Mouse (Mus musculus): Measurements from ENCODE around the gene Cadm4. TPM values are rescaled to one million over a fixed set of nuclear protein-coding genes. Genes with fewer than 3 reads are reported as not detected.

Cadm4 gene
- polyA plus RNA-seq, 1 experiment from 2014 or later = 2.8 TPM

DNA sequence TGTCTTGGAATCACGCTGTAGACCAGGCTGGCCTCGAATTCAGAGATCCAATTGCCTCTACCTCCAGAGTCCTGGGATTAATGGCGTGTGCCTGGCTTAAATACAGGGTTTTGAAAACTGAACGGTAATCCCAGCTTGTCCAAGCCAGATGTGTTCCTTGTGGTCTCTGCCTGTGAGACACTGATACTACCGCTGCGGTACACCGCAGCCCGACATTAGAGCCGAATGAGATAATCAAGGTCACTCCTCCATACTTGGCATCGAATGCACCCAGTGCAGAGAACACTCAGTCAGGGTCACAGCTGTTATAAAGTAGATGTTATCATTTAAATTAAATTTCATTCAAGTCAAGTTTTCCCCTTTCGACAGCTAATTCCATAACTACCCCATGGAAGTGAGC lies 47.0 kb downstream of the Cadm4 start:
- Histone ChIP-seq H3K27me3 (replicated peaks) (no peaks in the 10 kb centered on the region), H3K9me3 (no peaks in the 10 kb centered on the region), H3K9ac (no peak overlapping the region), H3K4me2 (replicated peaks) (no peak overlapping the region), H3K4me3 (replicated peaks) (no peak overlapping the region), H3K27ac (no peak overlapping the region), H3K4me1 (replicated peaks) (peaks cover 11% of the 10 kb centered on the region; the same call in 1 of the 2 replicates), H3K36me3 (peaks cover 8% of the 10 kb centered on the region)
- ATAC-seq = no peak
- 92% methylated on average over 11 of the region's 11 CpGs for WGBS

DNA sequence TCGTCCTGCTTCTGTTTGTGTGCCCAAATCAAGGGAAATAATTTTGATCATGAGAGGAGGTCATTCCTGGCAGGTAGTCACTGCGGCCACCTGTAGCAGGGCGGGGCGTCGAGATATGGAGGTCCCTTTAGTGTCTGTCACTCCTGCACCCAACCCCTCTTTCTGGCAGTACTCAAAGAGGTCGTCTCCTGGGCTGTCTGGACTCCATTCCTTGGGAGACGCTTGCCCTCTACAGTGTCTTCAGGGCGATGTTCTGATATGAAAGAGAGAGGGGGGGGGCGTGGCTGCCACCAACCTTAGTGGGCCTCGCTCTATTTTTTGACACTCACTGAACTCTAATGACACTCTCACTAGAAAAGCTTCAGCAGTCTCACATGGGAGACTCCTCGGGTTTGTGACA lies 47.8 kb downstream of the Cadm4 start:
- Histone ChIP-seq H3K4me3 (replicated peaks) (peak overlapping the region; percentile 63), H3K9me3 (no peaks in the 10 kb centered on the region), H3K36me3 (peaks cover 13% of the 10 kb centered on the region), H3K9ac (peak overlapping the region; percentile 68), H3K4me1 (replicated peaks) (peaks cover 11% of the 10 kb centered on the region; the same call in 1 of the 2 replicates), H3K27me3 (replicated peaks) (no peaks in the 10 kb centered on the region), H3K27ac (peak overlapping the region; percentile 86), H3K4me2 (replicated peaks) (peak overlapping the region; percentile 80)
- WGBS = 48% methylated on average over 11 of the region's 11 CpGs
- ATAC-seq = 0 out of 2 replicates have a peak, but pooled peaks have one; percentile 0

DNA sequence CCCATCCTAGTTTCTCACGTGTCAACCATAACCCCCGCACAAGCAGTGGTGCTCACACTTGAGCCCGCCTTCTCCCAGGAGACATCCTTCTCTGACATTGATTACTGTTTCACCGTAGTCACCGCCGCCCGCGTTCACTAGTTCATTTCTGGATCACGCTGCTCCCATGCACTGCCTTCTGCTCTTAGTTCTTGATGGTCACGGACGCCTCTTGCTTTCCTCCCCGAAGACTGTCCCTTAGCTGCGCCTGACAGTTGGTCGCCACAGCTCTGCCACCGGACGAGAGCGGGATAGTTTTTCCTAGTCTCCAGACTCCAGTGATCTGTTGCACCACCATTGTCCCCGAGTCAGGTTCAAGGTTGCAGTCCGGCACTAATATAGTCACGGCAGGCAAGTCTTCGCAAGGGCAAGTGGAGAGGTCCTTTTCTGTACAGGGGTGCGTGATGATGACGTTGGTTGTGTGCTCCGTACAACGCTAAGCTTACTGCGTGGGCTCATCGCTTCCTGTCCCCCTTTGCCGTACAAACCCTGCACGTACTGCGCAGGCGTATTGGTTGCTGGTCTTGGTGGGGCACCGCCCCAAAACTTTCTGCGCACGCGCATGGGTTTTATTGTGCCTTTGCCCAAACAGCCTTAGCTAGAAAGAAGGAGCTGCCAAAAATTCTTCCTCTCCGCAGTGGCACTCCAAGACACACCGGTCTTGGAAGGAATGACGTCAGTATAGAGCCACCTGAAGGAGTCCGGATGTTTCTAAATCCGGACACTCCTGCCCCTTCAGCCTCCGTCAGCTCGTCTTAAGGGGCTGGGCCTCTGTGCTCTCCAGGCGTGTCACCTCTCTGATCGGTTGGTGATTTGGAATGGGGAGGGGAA lies 48.5 kb downstream of the Cadm4 start, which contains the start of gene Irgq:
Gene Irgq (plus strand): TSS at position 628 of the 870 bp plus-strand sequence.
- Histone ChIP-seq H3K4me1 (replicated peaks) (peaks cover 11% of the 10 kb centered on the region; the same call in 1 of the 2 replicates), H3K4me2 (replicated peaks) (peak within 1 kb of the TSS; percentile 96), H3K9me3 (no peaks in the 10 kb centered on the region), H3K36me3 (peaks cover 13% of the 10 kb centered on the region), H3K9ac (peak within 1 kb of the TSS; percentile 85), H3K27ac (peak within 1 kb of the TSS; percentile 86), H3K27me3 (replicated peaks) (no peaks in the 10 kb centered on the region), H3K4me3 (replicated peaks) (peak within 1 kb of the TSS; percentile 63)
- WGBS = under 1% methylated on average over 44 of the region's 44 CpGs
- peak; percentile 95 for ATAC-seq

DNA sequence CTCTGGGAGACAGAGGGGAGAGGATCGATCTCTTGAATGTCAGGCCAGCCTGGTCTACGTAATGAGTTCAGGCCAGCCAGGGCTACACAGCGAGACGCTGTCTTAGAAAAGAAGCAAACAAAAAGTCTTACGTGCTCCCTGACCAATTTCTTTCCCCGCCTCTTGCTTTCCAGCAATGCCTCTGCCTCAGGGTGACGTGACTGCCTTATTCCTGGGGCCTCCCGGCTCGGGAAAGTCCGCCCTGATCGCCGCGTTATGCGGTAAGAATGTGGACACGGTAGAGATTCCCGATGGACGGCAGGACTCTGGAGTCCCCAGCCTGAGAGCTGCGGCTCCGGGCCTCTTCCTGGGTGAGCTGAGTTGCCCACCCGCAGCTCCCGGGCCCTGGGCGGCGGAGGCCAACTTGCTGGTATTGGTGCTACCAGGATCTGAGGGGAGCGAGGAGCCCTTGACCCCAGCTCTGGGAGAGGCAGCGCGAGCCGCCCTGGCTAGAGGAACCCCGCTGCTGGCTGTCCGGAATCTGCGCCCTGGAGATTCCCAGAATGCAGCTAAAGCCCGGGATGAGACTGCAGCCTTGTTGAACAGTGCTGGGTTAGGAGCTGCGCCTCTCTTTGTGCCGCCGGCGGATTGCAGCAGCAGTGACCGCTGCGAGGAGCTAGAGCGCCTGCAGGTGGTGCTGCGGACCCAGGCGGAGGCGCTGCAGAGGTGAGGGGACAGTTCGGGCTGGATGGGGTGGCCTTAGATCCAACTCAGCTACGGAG lies 49.6 kb downstream of the Cadm4 start:
- Histone ChIP-seq H3K36me3 (peaks cover 20% of the 10 kb centered on the region), H3K27me3 (replicated peaks) (no peaks in the 10 kb centered on the region), H3K4me3 (replicated peaks) (peak overlapping the region; percentile 63), H3K9ac (peak overlapping the region; percentile 85), H3K27ac (peak overlapping the region; percentile 86), H3K4me1 (replicated peaks) (peaks cover 11% of the 10 kb centered on the region; the same call in 1 of the 2 replicates), H3K9me3 (no peaks in the 10 kb centered on the region), H3K4me2 (replicated peaks) (peak overlapping the region; percentile 96)
- peak; percentile 65 for ATAC-seq
- under 1% methylated on average over 43 of the region's 43 CpGs for WGBS

DNA sequence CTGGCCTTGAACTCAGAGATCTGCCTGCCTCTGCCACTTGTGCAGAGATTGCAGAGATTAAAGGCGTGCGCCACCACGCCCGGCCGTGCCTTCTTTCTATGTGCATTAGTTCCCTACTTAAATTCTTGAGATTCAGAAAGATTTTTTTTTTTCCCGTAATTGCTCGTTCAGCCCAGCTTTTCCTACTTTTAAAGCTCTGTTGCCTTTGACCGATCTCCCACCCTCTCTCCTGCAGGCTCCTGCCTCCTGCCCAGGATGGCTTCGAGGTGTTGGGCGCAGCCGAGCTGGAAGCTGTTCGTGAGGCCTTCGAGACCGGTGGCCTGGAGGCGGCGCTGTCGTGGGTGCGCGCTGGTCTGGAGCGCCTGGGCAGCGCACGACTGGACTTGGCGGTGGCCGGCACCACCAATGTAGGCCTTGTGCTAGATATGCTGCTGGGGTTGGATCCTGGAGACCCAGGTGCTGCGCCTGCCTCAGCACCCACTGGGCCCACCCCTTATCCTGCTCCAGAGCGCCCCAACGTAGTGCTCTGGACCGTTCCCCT lies 51.3 kb downstream of the Cadm4 start:
- no peak overlapping the region for H3K27ac ChIP-seq
- no peak overlapping the region for H3K4me2 ChIP-seq (replicated peaks)
- peaks cover 11% of the 10 kb centered on the region; the same call in 1 of the 2 replicates for H3K4me1 ChIP-seq (replicated peaks)
- H3K4me3 ChIP-seq (replicated peaks) = no peak overlapping the region
- no peak overlapping the region for H3K9ac ChIP-seq
- peaks cover 21% of the 10 kb centered on the region for H3K36me3 ChIP-seq
- WGBS = 83% methylated on average over 28 of the region's 28 CpGs
- H3K27me3 ChIP-seq (replicated peaks) = no peaks in the 10 kb centered on the region
- no peak for ATAC-seq
- H3K9me3 ChIP-seq = no peaks in the 10 kb centered on the region

DNA sequence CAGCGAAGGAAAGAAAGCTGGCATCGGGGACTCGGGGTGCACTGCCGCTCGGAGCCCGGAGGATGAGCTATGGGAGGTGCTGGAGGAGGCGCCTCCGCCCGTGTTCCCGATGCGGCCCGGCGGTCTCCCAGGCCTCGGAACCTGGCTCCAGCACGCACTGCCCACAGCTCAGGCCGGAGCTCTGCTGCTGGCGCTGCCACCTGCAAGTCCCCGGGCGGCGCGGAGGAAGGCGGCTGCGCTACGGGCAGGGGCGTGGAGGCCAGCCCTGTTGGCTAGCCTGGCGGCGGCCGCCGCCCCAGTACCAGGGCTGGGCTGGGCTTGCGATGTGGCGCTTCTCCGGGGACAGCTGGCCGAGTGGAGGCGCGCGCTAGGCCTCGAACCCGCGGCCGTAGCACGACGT lies 52.0 kb downstream of the Cadm4 start:
- Histone ChIP-seq H3K4me3 (replicated peaks) (no peak overlapping the region), H3K4me2 (replicated peaks) (no peak overlapping the region), H3K36me3 (peaks cover 21% of the 10 kb centered on the region), H3K27me3 (replicated peaks) (no peaks in the 10 kb centered on the region), H3K4me1 (replicated peaks) (peaks cover 11% of the 10 kb centered on the region; the same call in 1 of the 2 replicates), H3K9ac (no peak overlapping the region), H3K27ac (no peak overlapping the region), H3K9me3 (no peaks in the 10 kb centered on the region)
- WGBS = 55% methylated on average over 39 of the region's 42 CpGs
- ATAC-seq = no peak

DNA sequence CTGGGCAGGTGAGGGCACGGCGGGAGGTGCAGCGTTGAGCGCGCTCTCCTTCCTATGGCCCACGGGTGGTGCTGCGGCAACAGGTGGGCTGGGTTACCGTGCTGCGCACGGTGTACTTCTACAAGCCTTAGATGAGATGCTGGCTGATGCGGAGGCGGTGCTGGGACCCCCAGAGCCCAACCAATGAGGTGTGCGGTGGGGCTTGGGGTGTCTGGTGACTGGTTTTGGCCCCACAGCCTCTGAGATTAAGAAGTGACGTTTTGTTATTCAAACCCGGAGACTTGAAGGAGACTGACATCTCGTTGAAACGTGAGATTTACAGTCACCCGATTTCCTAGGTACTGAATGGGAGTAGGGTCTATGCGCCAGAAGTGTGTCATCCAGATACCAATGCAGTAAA lies 52.5 kb downstream of the Cadm4 start:
- Histone ChIP-seq H3K9ac (no peak overlapping the region), H3K4me3 (replicated peaks) (no peak overlapping the region), H3K27me3 (replicated peaks) (no peaks in the 10 kb centered on the region), H3K27ac (no peak overlapping the region), H3K4me1 (replicated peaks) (peaks cover 11% of the 10 kb centered on the region; the same call in 1 of the 2 replicates), H3K36me3 (peaks cover 21% of the 10 kb centered on the region), H3K4me2 (replicated peaks) (no peak overlapping the region), H3K9me3 (no peaks in the 10 kb centered on the region)
- ATAC-seq = no peak
- WGBS = 58% methylated on average over 19 of the region's 19 CpGs

DNA sequence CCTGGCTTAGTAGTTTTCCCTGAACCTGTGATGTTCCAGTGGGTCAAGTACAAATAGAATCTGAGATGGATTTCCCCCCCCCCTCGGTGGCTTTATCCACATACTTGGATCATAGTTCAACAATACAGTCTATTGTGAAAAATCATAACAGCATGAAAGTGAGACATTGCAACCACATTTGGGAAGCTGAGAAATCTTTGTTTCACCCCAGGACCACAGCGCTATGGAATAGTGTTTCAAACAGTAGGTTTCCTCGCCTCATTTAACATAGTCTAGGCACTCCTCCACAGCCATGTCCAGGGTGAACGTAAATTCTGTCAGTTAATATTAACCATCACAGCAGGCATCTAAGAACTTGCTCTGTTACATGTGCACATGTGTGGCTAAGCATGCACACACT lies 55.3 kb downstream of the Cadm4 start:
- WGBS = 79% methylated on average over 4 of the region's 4 CpGs
- Histone ChIP-seq H3K36me3 (peaks cover 21% of the 10 kb centered on the region), H3K9ac (no peak overlapping the region), H3K4me3 (replicated peaks) (no peak overlapping the region), H3K27ac (no peak overlapping the region), H3K27me3 (replicated peaks) (no peaks in the 10 kb centered on the region), H3K9me3 (no peaks in the 10 kb centered on the region), H3K4me1 (replicated peaks) (0 out of 2 replicates have a peak, but pooled peaks cover 4% of the 10 kb centered on the region), H3K4me2 (replicated peaks) (no peak overlapping the region)
- no peak for ATAC-seq

DNA sequence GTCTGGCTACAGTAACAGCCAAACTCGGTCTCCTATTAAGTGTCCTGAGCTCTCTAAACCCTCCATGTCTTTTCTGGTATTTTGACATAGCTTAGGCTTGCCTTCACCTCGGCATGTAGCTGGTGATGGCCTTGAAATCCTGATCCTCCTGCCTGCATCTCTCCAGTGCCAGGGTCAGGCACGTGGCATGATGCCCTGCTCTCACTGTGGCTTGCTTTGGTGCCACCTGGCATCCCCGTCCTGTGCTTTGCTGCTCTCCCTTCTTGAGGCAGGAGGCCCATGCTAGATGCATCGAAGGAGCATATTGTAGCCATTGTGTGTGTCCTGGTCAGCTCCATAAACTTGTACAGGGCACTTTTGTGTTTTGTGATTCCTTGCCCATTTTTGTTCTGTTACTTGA lies 55.8 kb downstream of the Cadm4 start:
- Histone ChIP-seq H3K27ac (no peak overlapping the region), H3K4me3 (replicated peaks) (no peak overlapping the region), H3K36me3 (peaks cover 21% of the 10 kb centered on the region), H3K4me2 (replicated peaks) (no peak overlapping the region), H3K27me3 (replicated peaks) (no peaks in the 10 kb centered on the region), H3K4me1 (replicated peaks) (0 out of 2 replicates have a peak, but pooled peaks cover under 1% of the 10 kb centered on the region), H3K9ac (no peak overlapping the region), H3K9me3 (no peaks in the 10 kb centered on the region)
- ATAC-seq = no peak
- 79% methylated on average over 5 of the region's 5 CpGs for WGBS

DNA sequence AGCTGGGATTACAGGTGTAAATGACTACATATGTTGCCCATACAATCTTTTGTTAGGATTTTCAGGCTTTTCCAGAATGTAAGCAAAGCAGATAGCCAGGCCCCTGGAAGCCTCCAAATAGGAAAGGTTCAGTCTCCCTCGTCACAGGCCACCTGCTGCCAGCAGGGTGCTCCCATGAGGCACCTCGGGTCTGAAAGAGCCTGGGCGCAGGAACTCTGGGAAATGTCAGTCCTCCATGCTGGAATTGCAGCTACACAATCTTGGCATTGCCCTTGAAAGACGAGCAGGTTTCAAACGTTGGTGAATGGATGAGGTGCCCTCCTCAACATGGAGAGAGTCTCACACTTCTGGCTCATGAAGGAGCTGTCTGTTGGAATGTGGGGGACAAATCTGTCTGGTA lies 56.3 kb downstream of the Cadm4 start:
- Histone ChIP-seq H3K36me3 (peaks cover 20% of the 10 kb centered on the region), H3K4me1 (replicated peaks) (no peaks in the 10 kb centered on the region), H3K27ac (no peak overlapping the region), H3K27me3 (replicated peaks) (no peaks in the 10 kb centered on the region), H3K4me2 (replicated peaks) (no peak overlapping the region), H3K4me3 (replicated peaks) (no peak overlapping the region), H3K9me3 (no peaks in the 10 kb centered on the region), H3K9ac (no peak overlapping the region)
- ATAC-seq = no peak
- WGBS = 37% methylated on average over 5 of the region's 5 CpGs

DNA sequence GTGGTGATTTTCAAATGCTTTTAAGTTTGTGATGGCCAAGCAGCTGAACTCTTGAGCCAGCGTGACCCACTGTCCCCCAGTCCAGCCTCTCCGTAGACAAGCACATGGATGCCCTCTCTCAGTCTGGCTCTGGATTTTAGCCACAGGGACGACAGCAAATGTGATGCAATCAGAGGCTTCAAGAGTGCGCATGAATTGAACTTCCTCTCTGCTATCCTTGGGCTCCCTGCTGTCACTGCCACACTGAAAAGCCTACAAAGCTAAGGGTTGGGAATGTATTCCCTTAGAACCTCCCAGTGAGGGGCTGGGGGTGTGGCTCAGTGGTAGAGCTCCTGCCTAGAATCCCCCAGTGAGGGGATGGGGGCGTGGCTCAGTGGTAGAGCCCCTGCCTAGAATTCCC lies 56.9 kb downstream of the Cadm4 start:
- H3K36me3 ChIP-seq = peaks cover 14% of the 10 kb centered on the region
- H3K27me3 ChIP-seq (replicated peaks) = no peaks in the 10 kb centered on the region
- no peak overlapping the region for H3K27ac ChIP-seq
- H3K4me2 ChIP-seq (replicated peaks) = no peak overlapping the region
- H3K9me3 ChIP-seq = no peaks in the 10 kb centered on the region
- no peak overlapping the region for H3K4me3 ChIP-seq (replicated peaks)
- no peak overlapping the region for H3K9ac ChIP-seq
- H3K4me1 ChIP-seq (replicated peaks) = no peaks in the 10 kb centered on the region
- WGBS = 74% methylated on average over 5 of the region's 5 CpGs
- no peak for ATAC-seq

DNA sequence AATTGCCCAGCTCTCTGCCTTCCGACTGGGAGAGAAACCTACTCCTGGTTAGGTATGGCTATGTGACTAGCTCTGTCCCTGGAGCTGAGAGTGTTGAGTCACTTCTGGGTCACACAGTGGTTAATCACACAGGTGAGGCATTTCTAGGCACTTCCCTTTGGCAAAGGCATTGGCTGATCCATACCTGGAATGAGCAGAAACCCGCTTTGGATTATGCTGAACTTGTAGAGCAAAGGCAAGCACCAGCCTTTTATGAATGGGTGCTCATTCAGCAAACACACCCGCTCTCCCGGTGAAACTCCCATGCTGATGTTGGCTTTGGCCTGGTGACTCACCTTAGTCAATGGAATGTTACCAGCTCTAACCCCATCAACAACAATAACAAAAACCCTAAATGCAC lies 57.9 kb downstream of the Cadm4 start:
- no peaks in the 10 kb centered on the region for H3K4me1 ChIP-seq (replicated peaks)
- no peak overlapping the region for H3K27ac ChIP-seq
- H3K4me3 ChIP-seq (replicated peaks) = no peak overlapping the region
- 89% methylated on average over 4 of the region's 4 CpGs for WGBS
- H3K9ac ChIP-seq = no peak overlapping the region
- no peak overlapping the region for H3K4me2 ChIP-seq (replicated peaks)
- no peaks in the 10 kb centered on the region for H3K9me3 ChIP-seq
- no peak for ATAC-seq
- H3K36me3 ChIP-seq = peaks cover 8% of the 10 kb centered on the region; the same call in 1 of the 2 replicates
- H3K27me3 ChIP-seq (replicated peaks) = no peaks in the 10 kb centered on the region

All from intestine, embryonic 15.5 days (tissue).